ENCODE assay signal across 10 mouse cellular contexts in the genomic region with DNA sequence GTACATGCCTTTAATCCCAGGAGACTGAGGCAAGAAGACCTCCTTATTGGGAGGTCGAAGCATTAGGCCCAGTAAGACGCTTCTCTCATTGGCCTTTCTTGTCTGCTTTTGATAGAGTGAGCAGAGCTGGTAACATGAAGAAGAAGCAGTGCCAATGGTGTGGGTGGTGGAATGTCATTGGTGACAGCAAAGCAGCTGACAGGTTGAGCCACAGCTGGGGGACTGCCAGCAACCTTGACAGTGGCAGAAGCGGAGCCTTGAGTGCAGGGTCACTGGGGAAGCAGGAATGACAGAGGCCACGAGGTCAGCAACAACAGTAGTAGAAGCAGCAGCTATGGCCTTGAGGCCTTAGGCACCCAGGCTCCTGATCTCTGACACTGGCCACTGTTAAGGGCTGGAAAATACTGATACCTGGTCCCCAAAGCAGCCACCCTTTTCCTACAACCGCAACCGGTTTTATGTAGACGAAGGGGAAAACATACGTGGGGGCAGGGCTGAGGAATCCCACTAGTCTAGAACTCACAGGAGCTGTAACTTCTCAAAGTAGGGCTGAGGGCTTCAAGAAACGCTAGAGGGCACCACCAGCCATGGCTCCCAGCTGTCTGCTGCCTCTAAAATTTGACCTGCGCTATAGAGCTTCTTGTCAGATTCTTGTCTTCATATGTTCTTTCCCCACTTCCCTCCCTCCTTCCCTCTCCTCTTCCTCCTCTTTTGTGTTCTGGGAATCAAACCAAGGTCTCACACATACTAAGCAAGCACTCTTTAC. TPM values are rescaled to one million over a fixed set of nuclear protein-coding genes. Genes with fewer than 3 reads are reported as not detected.
DNase-seq lines count a peak whose midpoint lies in the region; ATAC-seq and TF ChIP-seq lines count a peak whose summit lies in the region.
"Had no signal": no experiment of that assay in that cellular context is flagged by ENCODE, and none has a peak within 500 bp of the region (broad histone marks: within the 10 kb centered on the region; RNA-seq: fewer than 3 reads in every experiment).

No protein-coding gene starts in this region.

- no peaks in the 10 kb centered on the region for H3K79me2 ChIP-seq in CH12.LX (replicated peaks; ENCODE audit: control insufficient read depth, extremely low read depth, insufficient read depth, poor library complexity, severe bottlenecking)

- no peak overlapping the region for H3K4me2 ChIP-seq in intestine, postnatal 0 days (replicated peaks; ENCODE audit: low read depth)
- H3K4me2 ChIP-seq in intestine, embryonic 16.5 days (ENCODE audit: low read depth, low read length) = no peak overlapping the region
- H3K4me2 ChIP-seq in CH12.LX (ENCODE audit: insufficient read depth, low read depth, poor library complexity, severe bottlenecking) = no peak overlapping the region
- no peak overlapping the region for H3K4me2 ChIP-seq in intestine, embryonic 15.5 days (replicated peaks)

- dilution Hi-C loops in CH12.LX (cut with MboI; ENCODE audit: extremely low pct_ligation_motif_present, extremely low pct_unique_long_range_greater_than_20kb, low sequenced_read_pairs) = loop anchor here (25.0 kb wide), 1 partner anchor 142 kb away; no protein-coding TSS in a partner anchor

- H3K9me3 ChIP-seq in intestine, postnatal 0 days (ENCODE audit: control insufficient read depth) = no peaks in the 10 kb centered on the region
- no peaks in the 10 kb centered on the region for H3K9me3 ChIP-seq in intestine, embryonic 16.5 days (ENCODE audit: control insufficient read depth, low read length)
- H3K9me3 ChIP-seq in CH12.LX (replicated peaks; ENCODE audit: low read length) = no peaks in the 10 kb centered on the region
- H3K9me3 ChIP-seq in intestine, embryonic 15.5 days = no peaks in the 10 kb centered on the region
- H3K9me3 ChIP-seq: megakaryocyte, embryonic 14.5 days had no signal

- WGBS in intestine, postnatal 0 days = 44% methylated on average over 10 of the region's 10 CpGs
- WGBS in intestine, embryonic 16.5 days = 44% methylated on average over 10 of the region's 10 CpGs
- 46% methylated on average over 10 of the region's 10 CpGs for WGBS in intestine, embryonic 15.5 days

- H3K4me3 ChIP-seq in intestine, postnatal 0 days (ENCODE audit: low read depth, low read length) = no peak overlapping the region
- H3K4me3 ChIP-seq in intestine, embryonic 16.5 days (ENCODE audit: low read length) = no peak overlapping the region
- no peak overlapping the region for H3K4me3 ChIP-seq in CH12.LX (replicated peaks in 1 of 3; ENCODE audit: low read depth in 2 of 3, low read length in 2 of 3, poor library complexity in 1 of 3)
- H3K4me3 ChIP-seq in embryonic fibroblast, embryonic 13.5 days (ENCODE audit: insufficient read depth, low read length) = no peak overlapping the region
- no peak overlapping the region for H3K4me3 ChIP-seq in intestine, embryonic 15.5 days (replicated peaks)
- H3K4me3 ChIP-seq: erythroblast, embryonic 14.5 days; megakaryocyte, embryonic 14.5 days had no signal

- no peaks in the 10 kb centered on the region; the same call in 1 of the 2 replicates for H3K4me1 ChIP-seq in intestine, postnatal 0 days (replicated peaks; ENCODE audit: control insufficient read depth, insufficient read depth, low read length)
- no peaks in the 10 kb centered on the region for H3K4me1 ChIP-seq in intestine, embryonic 16.5 days (ENCODE audit: control insufficient read depth, insufficient read depth, low read length)
- peaks cover 0 to 2% of the 10 kb centered on the region in 2 experiments; a peak in 1 of 4 replicates for H3K4me1 ChIP-seq in CH12.LX (ENCODE audit: control insufficient read depth in 1 of 2, insufficient read depth in 2 of 2)
- H3K4me1 ChIP-seq in embryonic fibroblast, embryonic 13.5 days (ENCODE audit: control insufficient read depth, insufficient read depth, low read length) = no peaks in the 10 kb centered on the region
- no peaks in the 10 kb centered on the region for H3K4me1 ChIP-seq in intestine, embryonic 15.5 days (replicated peaks)

- H3K27ac ChIP-seq in intestine, postnatal 0 days (ENCODE audit: low read depth, low read length) = no peak overlapping the region
- no peak overlapping the region for H3K27ac ChIP-seq in intestine, embryonic 16.5 days (ENCODE audit: low read length)
- H3K27ac ChIP-seq in CH12.LX (ENCODE audit: insufficient read depth, low read depth) = no peak overlapping the region
- H3K27ac ChIP-seq in embryonic fibroblast, embryonic 13.5 days (ENCODE audit: insufficient read depth, low read length) = no peak overlapping the region
- no peak overlapping the region for H3K27ac ChIP-seq in intestine, embryonic 15.5 days

- peak; percentile 43 for DNase-seq in CH12.LX (ENCODE audit: extremely low read depth)
- peak; percentile 91 for DNase-seq in adrenal gland, postnatal 14 days
- peak; percentile 64 to 72 for DNase-seq in kidney, postnatal 4 days
- peak; percentile 47 for DNase-seq in ovary, postnatal 14 days (ENCODE audit: low spot score)

- peak; percentile 76 for TF ChIP-seq RAD21 in CH12.LX (IDR thresholded peaks at IDR 0.05; ENCODE audit: low read depth, low read length)

- in situ Hi-C loops in CH12.LX (cut with MboI; ENCODE audit: low pct_ligation_motif_present, low pct_unique_long_range_greater_than_20kb, low sequenced_read_pairs) = loop anchor here (5.0 to 10.0 kb wide), 2 partner anchors 54 to 152 kb away; partner anchors contain the start of gene Wapl

- no peak overlapping the region for H3K9ac ChIP-seq in intestine, postnatal 0 days (ENCODE audit: low read depth, low read length)
- H3K9ac ChIP-seq in intestine, embryonic 16.5 days (ENCODE audit: low read depth, low read length) = no peak overlapping the region
- no peak overlapping the region for H3K9ac ChIP-seq in CH12.LX (ENCODE audit: insufficient read depth, low read depth)
- no peak overlapping the region for H3K9ac ChIP-seq in intestine, embryonic 15.5 days

- no peaks in the 10 kb centered on the region for H3K27me3 ChIP-seq in intestine, postnatal 0 days (replicated peaks; ENCODE audit: control insufficient read depth, insufficient read depth, low read length)
- no peaks in the 10 kb centered on the region for H3K27me3 ChIP-seq in intestine, embryonic 16.5 days (replicated peaks; ENCODE audit: control insufficient read depth, insufficient read depth, low read length)
- H3K27me3 ChIP-seq in CH12.LX (replicated peaks) = no peaks in the 10 kb centered on the region
- 0 out of 2 replicates have a peak, but pooled peaks cover under 1% of the 10 kb centered on the region for H3K27me3 ChIP-seq in intestine, embryonic 15.5 days (replicated peaks)

- H3K36me3 ChIP-seq in intestine, postnatal 0 days (ENCODE audit: control insufficient read depth, insufficient read depth) = no peaks in the 10 kb centered on the region
- no peaks in the 10 kb centered on the region for H3K36me3 ChIP-seq in intestine, embryonic 16.5 days (ENCODE audit: control insufficient read depth, insufficient read depth, low read length)
- H3K36me3 ChIP-seq in CH12.LX (replicated peaks in 1 of 2; ENCODE audit: control insufficient read depth in 1 of 2, insufficient read depth in 1 of 2, low read length in 1 of 2) = no peaks in the 10 kb centered on the region
- H3K36me3 ChIP-seq in intestine, embryonic 15.5 days = no peaks in the 10 kb centered on the region

- no peak for ATAC-seq in intestine, postnatal 0 days
- ATAC-seq in intestine, embryonic 16.5 days = no peak
- no peak for ATAC-seq in intestine, embryonic 15.5 days

- no peak for TF ChIP-seq POLR2A in CH12.LX (IDR thresholded peaks at IDR 0.05; ENCODE audit: low read depth, low read length)
- no peak for TF ChIP-seq POLR2A in embryonic fibroblast, embryonic 13.5 days (IDR thresholded peaks at IDR 0.05; ENCODE audit: low read depth, low read length)

- TF ChIP-seq CTCF in intestine, postnatal 0 days (IDR thresholded peaks at IDR 0.05; ENCODE audit: low read depth) = peak; percentile 79
- peak; percentile 50 to 78 for TF ChIP-seq CTCF in CH12.LX (conservative IDR thresholded peaks at IDR 0.05 in 1 of 2, IDR thresholded peaks at IDR 0.05 in 1 of 2; ENCODE audit: low read depth in 2 of 2, low read length in 2 of 2)
- peak; percentile 39 for TF ChIP-seq CTCF in embryonic fibroblast, embryonic 13.5 days (IDR thresholded peaks at IDR 0.05; ENCODE audit: borderline replicate concordance, insufficient read depth, low read length)

- TF ChIP-seq EP300 in CH12.LX (IDR thresholded peaks at IDR 0.05; ENCODE audit: low read length) = no peak

TF ChIP-seq in CH12.LX, 34 proteins besides CTCF, POLR2A, EP300 and RAD21 (continues in another document):
- TF ChIP-seq NELFE (IDR thresholded peaks at IDR 0.05; ENCODE audit: low read depth, low read length) = no peak

RNA-seq across cellular contexts. Expression of gene Opn4, which starts 20.9 kb away (rescaled TPM):
- 0.26 and 0.69 TPM in 2 replicates for polyA plus RNA-seq in intestine, postnatal 0 days (2015; fragmentation: Nextera tagmentation; extraction: Ambion mirVana)
- polyA plus RNA-seq in intestine, embryonic 16.5 days (2015; fragmentation: Nextera tagmentation; extraction: Ambion mirVana) = 0.34 TPM in 1 of 2 replicates, not detected in the other
- total RNA-seq in CH12.LX (2012; rRNA removed) = not detected in 2 replicates
- not detected in 2 replicates for total RNA-seq in CH12.LX (2014; rRNA removed)
- polyA plus RNA-seq in CH12.LX (2012; ENCODE audit: insufficient read length, low read depth) = not detected in 2 replicates
- total RNA-seq in adrenal gland, postnatal 14 days (2021) = not detected in 2 replicates
- polyA plus RNA-seq in embryonic fibroblast, embryonic 13.5 days (2011; ENCODE audit: insufficient read length, low read depth, missing spikeins) = not detected in 2 replicates
- polyA plus RNA-seq in intestine, embryonic 15.5 days (2015; fragmentation: Nextera tagmentation; extraction: Ambion mirVana) = 0.37 TPM in 1 of 2 replicates, not detected in the other
- polyA plus RNA-seq: erythroblast, embryonic 14.5 days had no signal

RNA-seq across cellular contexts. Expression of gene Ldb3, which starts 32.3 kb away (rescaled TPM):
- polyA plus RNA-seq in intestine, postnatal 0 days (2015; fragmentation: Nextera tagmentation; extraction: Ambion mirVana) = 15.2 and 16.2 TPM in 2 replicates
- polyA plus RNA-seq in intestine, embryonic 16.5 days (2015; fragmentation: Nextera tagmentation; extraction: Ambion mirVana) = 12.8 and 15.7 TPM in 2 replicates
- total RNA-seq in CH12.LX (2012; rRNA removed) (0.04 and 0.08 TPM in 2 replicates), CH12.LX (2014; rRNA removed) (0.04 TPM in 1 of 2 replicates, not detected in the other)
- polyA plus RNA-seq in CH12.LX (2012; ENCODE audit: insufficient read length, low read depth) = not detected in 2 replicates
- 0.44 and 1.2 TPM in 2 replicates for total RNA-seq in adrenal gland, postnatal 14 days (2021)
- polyA plus RNA-seq in embryonic fibroblast, embryonic 13.5 days (2011; ENCODE audit: insufficient read length, low read depth, missing spikeins) = 2.7 and 9.2 TPM in 2 replicates
- 7.6 and 7.8 TPM in 2 replicates for polyA plus RNA-seq in intestine, embryonic 15.5 days (2015; fragmentation: Nextera tagmentation; extraction: Ambion mirVana)
- polyA plus RNA-seq: erythroblast, embryonic 14.5 days had no signal

RNA-seq across cellular contexts. Expression of gene Wapl, which starts 52.9 kb away (rescaled TPM):
- 18.2 and 20.2 TPM in 2 replicates for polyA plus RNA-seq in intestine, postnatal 0 days (2015; fragmentation: Nextera tagmentation; extraction: Ambion mirVana)
- 18.0 and 18.1 TPM in 2 replicates for polyA plus RNA-seq in intestine, embryonic 16.5 days (2015; fragmentation: Nextera tagmentation; extraction: Ambion mirVana)
- total RNA-seq in CH12.LX (2012; rRNA removed) (114 and 119 TPM in 2 replicates), CH12.LX (2014; rRNA removed) (77.7 and 89.5 TPM in 2 replicates)
- 79.2 and 90.6 TPM in 2 replicates for polyA plus RNA-seq in CH12.LX (2012; ENCODE audit: insufficient read length, low read depth)
- total RNA-seq in adrenal gland, postnatal 14 days (2021) = 78.3 and 79.8 TPM in 2 replicates
- polyA plus RNA-seq in embryonic fibroblast, embryonic 13.5 days (2011; ENCODE audit: insufficient read length, low read depth, missing spikeins) = 66.2 and 74.1 TPM in 2 replicates
- 25.3 and 29.0 TPM in 2 replicates for polyA plus RNA-seq in intestine, embryonic 15.5 days (2015; fragmentation: Nextera tagmentation; extraction: Ambion mirVana)
